Mouse (Mus musculus) E14TG2a.4 (cell line): ENCODE results near the gene Zfp87.

Experiments used
- H3K27me3 ChIP-seq: 2 replicates; pipeline ENCODE4 v1.6.1; 2014; ENCODE audit warnings: low read length, control low read depth; ENCODE audit not compliant: insufficient read depth
- H3K36me3 ChIP-seq: 2 replicates; pipeline ENCODE4 v1.6.1; 2014; ENCODE audit warnings: low read length, control low read depth; ENCODE audit not compliant: insufficient read depth
- H3K4me1 ChIP-seq: replicated peaks from 2 replicates; pipeline ENCODE4 v1.6.1; 2014; ENCODE audit warnings: low read depth, low read length, control low read depth
- H3K4me3 ChIP-seq: replicated peaks from 2 replicates; pipeline ENCODE4 v1.5.1; 2014; ENCODE audit warnings: mild to moderate bottlenecking, low read length
- H3K9me3 ChIP-seq: 2 replicates; pipeline ENCODE4 v1.6.1; 2014; ENCODE audit warnings: low read length, control low read depth
- CTCF ChIP-seq: conservative IDR thresholded peaks from 2 replicates; pipeline ENCODE4 v1.5.1; 2014; ENCODE audit warnings: low read length
- NANOG ChIP-seq: IDR thresholded peaks from 2 replicates; pipeline ENCODE4 v1.6.1; 2014; ENCODE audit warnings: borderline replicate concordance, low read length, mixed read lengths
- POU5F1 ChIP-seq: IDR thresholded peaks from 2 replicates; pipeline ENCODE4 v1.6.1; 2014; ENCODE audit warnings: low read length, borderline replicate concordance

The Zfp87 gene

GRCm38 (mm10) chr13:67495631-67496030 is 30.3 kb downstream of the Zfp87 start:
- H3K4me1 ChIP-seq = peaks cover 12% of the 10 kb centered on the region
- peaks cover 27% of the 10 kb centered on the region for H3K36me3 ChIP-seq
- no peaks in the 10 kb centered on the region for H3K9me3 ChIP-seq
- TF ChIP-seq CTCF (no peak), NANOG (no peak), POU5F1 (no peak)
- H3K4me3 ChIP-seq = no peak overlapping the region
- H3K27me3 ChIP-seq = no peaks in the 10 kb centered on the region

- H3K4me3 ChIP-seq = peak overlapping the region; percentile 88
- TF ChIP-seq CTCF = no peak
- peaks cover 15% of the 10 kb centered on the region for H3K4me1 ChIP-seq
Observed at GRCm38 (mm10) chr13:67484424-67484811, 41.6 kb downstream of the Zfp87 start.

GRCm38 (mm10) chr13:67483625-67484423 is 42.2 kb downstream of the Zfp87 start, which contains the start of gene Zfp874b:
Gene Zfp874b (minus strand): TSS chr13:67484258.
- peak within 1 kb of the TSS; percentile 88 for H3K4me3 ChIP-seq
- H3K9me3 ChIP-seq = no peaks in the 10 kb centered on the region
- peaks cover 15% of the 10 kb centered on the region for H3K36me3 ChIP-seq
- H3K4me1 ChIP-seq = peaks cover 15% of the 10 kb centered on the region
- no peaks in the 10 kb centered on the region for H3K27me3 ChIP-seq
- no peak for TF ChIP-seq NANOG
- TF ChIP-seq POU5F1 = no peak
- no peak for TF ChIP-seq CTCF

More at GRCm38 (mm10) chr13:67484424-67484811, 41.6 kb downstream of the Zfp87 start:
- no peaks in the 10 kb centered on the region for H3K9me3 ChIP-seq
- H3K27me3 ChIP-seq = no peaks in the 10 kb centered on the region
- peaks cover 15% of the 10 kb centered on the region for H3K36me3 ChIP-seq

GRCm38 (mm10) chr13:67481528-67481927 is 44.4 kb downstream of the Zfp87 start:
- H3K4me1 ChIP-seq = peaks cover 15% of the 10 kb centered on the region
- H3K9me3 ChIP-seq = no peaks in the 10 kb centered on the region
- H3K4me3 ChIP-seq = no peak overlapping the region
- TF ChIP-seq NANOG (no peak), POU5F1 (no peak), CTCF (no peak)
- H3K27me3 ChIP-seq = no peaks in the 10 kb centered on the region
- H3K36me3 ChIP-seq = peaks cover 21% of the 10 kb centered on the region

GRCm38 (mm10) chr13:67469274-67469673 is 56.7 kb downstream of the Zfp87 start:
- Histone ChIP-seq H3K9me3 (peaks cover 4% of the 10 kb centered on the region), H3K4me1 (no peaks in the 10 kb centered on the region), H3K36me3 (peaks cover 15% of the 10 kb centered on the region), H3K27me3 (no peaks in the 10 kb centered on the region), H3K4me3 (no peak overlapping the region)
- TF ChIP-seq CTCF (no peak), POU5F1 (no peak), NANOG (no peak)
